Mouse (Mus musculus): ENCODE measurements around the gene Ifih1.

DNA sequence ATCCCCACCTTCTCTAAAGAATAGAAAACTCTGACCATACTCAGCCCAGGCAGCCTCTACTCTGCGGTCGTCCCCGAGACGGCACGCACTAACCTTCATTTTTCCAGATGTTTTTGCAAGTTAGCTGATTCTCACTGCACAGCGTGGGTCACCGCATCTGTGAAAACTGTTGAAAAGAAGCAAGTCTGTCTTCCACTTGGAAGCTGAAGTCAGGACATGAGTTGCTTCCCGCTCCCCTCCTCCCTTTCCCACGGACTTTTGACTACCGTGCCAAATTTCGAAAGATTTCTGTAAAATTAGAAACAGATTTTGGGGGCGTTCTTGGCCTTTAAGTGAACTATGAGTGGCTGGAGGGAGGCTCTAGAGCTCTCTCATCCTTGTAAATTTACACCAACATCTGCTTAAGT is 72.3 kb downstream of the Ifih1 start, which contains the start of gene Fap:
- TF ChIP-seq CTCF (IDR thresholded peaks at IDR 0.05; ENCODE audit: extremely low read depth, insufficient read length, insufficient replicate concordance, low read depth, low read length) = no peak
- no peak for TF ChIP-seq POLR2A (IDR thresholded peaks at IDR 0.05; ENCODE audit: low read depth, low read length)
